Mouse (Mus musculus): Measurements from ENCODE around the gene Cetn4. TPM values are rescaled to one million over a fixed set of nuclear protein-coding genes. Genes with fewer than 3 reads are reported as not detected.
A peak's percentile ranks its signal among the peaks of the same experiment; 100 is the strongest.

Cetn4 gene
- total and polyA plus RNA-seq, 3 experiments, result 0.57 to 0.70 (median 0.63) TPM

GRCm38 (mm10) chr3:37331999-37332449, 19.5 kb upstream of the Cetn4 start:
- H3K27ac ChIP-seq, result no peak overlapping the region
- no peak overlapping the region for H3K4me3 ChIP-seq
- intact Hi-C loops (cut with DNase I), result loop anchor here (5.0 kb wide), 1 partner anchor 825 kb away; no protein-coding TSS in a partner anchor
- 36% methylated on average over 6 of the region's 6 CpGs for WGBS
- TF ChIP-seq EP300 (IDR thresholded peaks at IDR 0.05; ENCODE audit: insufficient read depth, low read depth, low read length) (no peak), CTCF (IDR thresholded peaks at IDR 0.05) (no peak), POLR2A (IDR thresholded peaks at IDR 0.05; ENCODE audit: insufficient read depth, low read depth, low read length) (no peak)
- H3K27me3 ChIP-seq (ENCODE audit: control insufficient read depth, insufficient read depth, low read length), result no peaks in the 10 kb centered on the region
- H3K9ac ChIP-seq (ENCODE audit: low read depth, low read length), result no peak overlapping the region
- H3K36me3 ChIP-seq (ENCODE audit: control insufficient read depth, insufficient read depth, low read length), result no peaks in the 10 kb centered on the region
- no peaks in the 10 kb centered on the region for H3K4me1 ChIP-seq (ENCODE audit: control insufficient read depth, insufficient read depth, low read length)
- DNase-seq, result no peak
- H3K79me2 ChIP-seq (replicated peaks; ENCODE audit: control insufficient read depth, insufficient read depth, low read length), result no peaks in the 10 kb centered on the region

GRCm38 (mm10) chr3:37329963-37330362, 17.5 kb upstream of the Cetn4 start:
- 85% methylated on average over 1 of the region's 1 CpGs for WGBS
- no peaks in the 10 kb centered on the region for H3K36me3 ChIP-seq (ENCODE audit: control insufficient read depth, insufficient read depth, low read length)
- DNase-seq, result no peak
- intact Hi-C loops (cut with DNase I), result loop anchor here (5.0 kb wide), 1 partner anchor 827 kb away; no protein-coding TSS in a partner anchor
- no peaks in the 10 kb centered on the region for H3K27me3 ChIP-seq (ENCODE audit: control insufficient read depth, insufficient read depth, low read length)
- H3K27ac ChIP-seq, result no peak overlapping the region
- TF ChIP-seq EP300 (IDR thresholded peaks at IDR 0.05; ENCODE audit: insufficient read depth, low read depth, low read length) (no peak), POLR2A (IDR thresholded peaks at IDR 0.05; ENCODE audit: insufficient read depth, low read depth, low read length) (no peak), CTCF (IDR thresholded peaks at IDR 0.05) (no peak)
- H3K9ac ChIP-seq (ENCODE audit: low read depth, low read length), result no peak overlapping the region
- H3K4me3 ChIP-seq, result no peak overlapping the region
- H3K79me2 ChIP-seq (replicated peaks; ENCODE audit: control insufficient read depth, insufficient read depth, low read length), result no peaks in the 10 kb centered on the region
- no peaks in the 10 kb centered on the region for H3K4me1 ChIP-seq (ENCODE audit: control insufficient read depth, insufficient read depth, low read length)

DNA sequence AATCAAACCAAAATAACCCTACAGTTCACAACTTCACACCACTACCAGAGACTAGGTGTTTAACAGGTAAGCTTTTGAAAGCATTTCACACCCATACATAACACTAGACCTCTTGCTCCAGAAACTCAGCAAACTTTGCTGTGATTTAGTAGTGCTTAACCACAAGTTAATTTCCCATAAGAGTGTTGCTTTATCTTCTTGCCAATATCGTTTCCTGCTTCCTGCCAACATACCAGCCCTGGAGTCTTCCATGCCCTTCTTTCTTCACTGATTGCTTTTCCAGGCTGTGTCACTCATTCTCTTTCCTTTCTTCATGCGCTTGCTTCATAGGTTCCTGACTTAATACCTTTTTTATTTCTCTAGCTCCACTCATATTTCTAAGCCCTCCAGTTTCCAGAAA, 16.0 kb upstream of the Cetn4 start:
- WGBS, result 41% methylated on average over 2 of the region's 2 CpGs

GRCm38 (mm10) chr3:37326627-37327026, 14.1 kb upstream of the Cetn4 start:
- WGBS, result 54% methylated on average over 3 of the region's 3 CpGs
- no peaks in the 10 kb centered on the region for H3K79me2 ChIP-seq (replicated peaks; ENCODE audit: control insufficient read depth, insufficient read depth, low read length)
- no peak overlapping the region for H3K27ac ChIP-seq
- no peaks in the 10 kb centered on the region for H3K27me3 ChIP-seq (ENCODE audit: control insufficient read depth, insufficient read depth, low read length)
- no peak overlapping the region for H3K9ac ChIP-seq (ENCODE audit: low read depth, low read length)
- H3K36me3 ChIP-seq (ENCODE audit: control insufficient read depth, insufficient read depth, low read length), result no peaks in the 10 kb centered on the region
- TF ChIP-seq POLR2A (IDR thresholded peaks at IDR 0.05; ENCODE audit: insufficient read depth, low read depth, low read length) (no peak), EP300 (IDR thresholded peaks at IDR 0.05; ENCODE audit: insufficient read depth, low read depth, low read length) (no peak), CTCF (IDR thresholded peaks at IDR 0.05) (no peak)
- no peak for DNase-seq
- intact Hi-C loops (cut with DNase I), result no loop called here
- H3K4me3 ChIP-seq, result no peak overlapping the region
- no peaks in the 10 kb centered on the region for H3K4me1 ChIP-seq (ENCODE audit: control insufficient read depth, insufficient read depth, low read length)

More for the DNA sequence above, 16.0 kb upstream of the Cetn4 start:
- Histone ChIP-seq H3K36me3 (ENCODE audit: control insufficient read depth, insufficient read depth, low read length) (no peaks in the 10 kb centered on the region), H3K4me3 (no peak overlapping the region), H3K27me3 (ENCODE audit: control insufficient read depth, insufficient read depth, low read length) (no peaks in the 10 kb centered on the region), H3K9ac (ENCODE audit: low read depth, low read length) (no peak overlapping the region), H3K4me1 (ENCODE audit: control insufficient read depth, insufficient read depth, low read length) (no peaks in the 10 kb centered on the region), H3K79me2 (replicated peaks; ENCODE audit: control insufficient read depth, insufficient read depth, low read length) (no peaks in the 10 kb centered on the region), H3K27ac (no peak overlapping the region)
- TF ChIP-seq POLR2A (IDR thresholded peaks at IDR 0.05; ENCODE audit: insufficient read depth, low read depth, low read length) (no peak), CTCF (IDR thresholded peaks at IDR 0.05) (no peak), EP300 (IDR thresholded peaks at IDR 0.05; ENCODE audit: insufficient read depth, low read depth, low read length) (no peak)
- DNase-seq, result no peak
- intact Hi-C loops (cut with DNase I), result no loop called here

- Histone ChIP-seq H3K27ac (no peak overlapping the region), H3K79me2 (replicated peaks; ENCODE audit: control insufficient read depth, insufficient read depth, low read length) (no peaks in the 10 kb centered on the region), H3K36me3 (ENCODE audit: control insufficient read depth, insufficient read depth, low read length) (no peaks in the 10 kb centered on the region), H3K27me3 (ENCODE audit: control insufficient read depth, insufficient read depth, low read length) (no peaks in the 10 kb centered on the region), H3K9ac (ENCODE audit: low read depth, low read length) (no peak overlapping the region), H3K4me3 (no peak overlapping the region), H3K4me1 (ENCODE audit: control insufficient read depth, insufficient read depth, low read length) (no peaks in the 10 kb centered on the region)
- DNase-seq, result no peak
- intact Hi-C loops (cut with DNase I), result no loop called here
- TF ChIP-seq CTCF (IDR thresholded peaks at IDR 0.05), result no peak
- TF ChIP-seq EP300 (IDR thresholded peaks at IDR 0.05; ENCODE audit: insufficient read depth, low read depth, low read length), result no peak
- no peak for TF ChIP-seq POLR2A (IDR thresholded peaks at IDR 0.05; ENCODE audit: insufficient read depth, low read depth, low read length)
- 55% methylated on average over 5 of the region's 5 CpGs for WGBS
These were observed 13.0 kb upstream of the Cetn4 start for GRCm38 (mm10) chr3:37325317-37326112.

DNA sequence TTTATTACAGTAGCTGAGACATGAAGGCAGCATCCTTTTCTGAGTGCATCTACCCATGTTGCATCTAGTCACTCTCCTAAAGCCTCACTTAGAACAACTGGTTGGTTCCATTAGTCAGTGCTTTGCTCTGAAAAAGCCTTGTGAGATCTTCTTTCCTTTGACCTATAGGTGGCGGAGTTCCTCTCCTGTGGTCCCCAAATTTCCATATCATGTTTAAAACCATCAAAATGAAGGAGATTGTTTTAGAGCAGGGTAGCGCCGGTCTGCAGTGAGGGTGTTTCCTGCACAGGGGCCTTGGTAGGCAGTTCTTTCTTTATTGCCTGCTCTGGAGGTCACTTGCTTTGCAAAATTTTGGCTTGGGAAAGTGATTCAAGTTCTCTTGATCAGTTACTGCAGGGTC, 11.8 kb upstream of the Cetn4 start:
- intact Hi-C loops (cut with DNase I), result no loop called here
- 34% methylated on average over 3 of the region's 3 CpGs for WGBS
- no peak for DNase-seq

More for the DNA sequence above, 11.8 kb upstream of the Cetn4 start:
- Histone ChIP-seq H3K79me2 (replicated peaks; ENCODE audit: control insufficient read depth, insufficient read depth, low read length) (no peaks in the 10 kb centered on the region), H3K9ac (ENCODE audit: low read depth, low read length) (no peak overlapping the region), H3K4me1 (ENCODE audit: control insufficient read depth, insufficient read depth, low read length) (no peaks in the 10 kb centered on the region), H3K27ac (no peak overlapping the region), H3K27me3 (ENCODE audit: control insufficient read depth, insufficient read depth, low read length) (no peaks in the 10 kb centered on the region), H3K4me3 (no peak overlapping the region), H3K36me3 (ENCODE audit: control insufficient read depth, insufficient read depth, low read length) (no peaks in the 10 kb centered on the region)
- no peak for TF ChIP-seq EP300 (IDR thresholded peaks at IDR 0.05; ENCODE audit: insufficient read depth, low read depth, low read length)
- TF ChIP-seq CTCF (IDR thresholded peaks at IDR 0.05), result peak; percentile 79
- TF ChIP-seq POLR2A (IDR thresholded peaks at IDR 0.05; ENCODE audit: insufficient read depth, low read depth, low read length), result no peak

Measured in heart, adult 2 months (tissue).